Mouse (Mus musculus) E14TG2a.4 (cell line): ENCODE measurements at regions not wholly inside any gene's neighbourhood (a gene's known extent, or its start where the extent isn't known, plus 50 kb on each side); places are given as distances from the start of the nearest gene placed in this dataset.

Experiments used
- H3K27me3 ChIP-seq: 2 replicates; pipeline ENCODE4 v1.6.1; 2014; ENCODE audit warnings: low read length, control low read depth; ENCODE audit not compliant: insufficient read depth
- H3K36me3 ChIP-seq: 2 replicates; pipeline ENCODE4 v1.6.1; 2014; ENCODE audit warnings: low read length, control low read depth; ENCODE audit not compliant: insufficient read depth
- H3K4me1 ChIP-seq: replicated peaks from 2 replicates; pipeline ENCODE4 v1.6.1; 2014; ENCODE audit warnings: low read depth, low read length, control low read depth
- H3K4me3 ChIP-seq: replicated peaks from 2 replicates; pipeline ENCODE4 v1.5.1; 2014; ENCODE audit warnings: mild to moderate bottlenecking, low read length
- H3K9me3 ChIP-seq: 2 replicates; pipeline ENCODE4 v1.6.1; 2014; ENCODE audit warnings: low read length, control low read depth
- CTCF ChIP-seq: conservative IDR thresholded peaks from 2 replicates; pipeline ENCODE4 v1.5.1; 2014; ENCODE audit warnings: low read length
- NANOG ChIP-seq: IDR thresholded peaks from 2 replicates; pipeline ENCODE4 v1.6.1; 2014; ENCODE audit warnings: borderline replicate concordance, low read length, mixed read lengths
- POU5F1 ChIP-seq: IDR thresholded peaks from 2 replicates; pipeline ENCODE4 v1.6.1; 2014; ENCODE audit warnings: low read length, borderline replicate concordance

DNA sequence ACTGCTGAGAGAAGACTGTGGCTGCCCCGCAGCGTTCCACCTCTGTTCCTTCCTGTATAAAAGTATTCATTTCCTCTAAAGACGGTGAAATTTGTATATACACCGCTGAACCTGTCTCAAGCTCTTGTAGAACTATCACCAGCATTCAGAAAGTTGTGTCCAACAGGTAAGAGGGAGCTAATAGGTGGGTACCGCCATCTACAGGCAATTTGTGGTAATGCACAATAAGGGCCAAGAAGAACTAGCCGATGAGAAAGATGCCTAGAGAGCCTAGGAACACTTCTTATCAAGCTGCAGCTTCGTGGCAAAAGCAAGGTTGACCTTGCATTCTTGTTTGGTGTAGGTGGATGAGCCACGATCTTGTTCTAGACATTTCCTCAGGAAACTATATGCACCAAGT, 61.6 kb upstream of the Gm10181 start:
- peaks cover 8% of the 10 kb centered on the region for H3K9me3 ChIP-seq
- H3K36me3 ChIP-seq = no peaks in the 10 kb centered on the region
- peak; percentile 91 for TF ChIP-seq CTCF
- no peak for TF ChIP-seq NANOG
- TF ChIP-seq POU5F1 = no peak

GRCm38 (mm10) chr9:25028305-25028704, 60.9 kb upstream of the Gm10181 start:
- Histone ChIP-seq H3K9me3 (peaks cover 8% of the 10 kb centered on the region), H3K4me1 (no peaks in the 10 kb centered on the region), H3K36me3 (no peaks in the 10 kb centered on the region), H3K27me3 (peaks cover 5% of the 10 kb centered on the region; the same call in 1 of the 2 replicates), H3K4me3 (no peak overlapping the region)
- TF ChIP-seq NANOG = no peak
- TF ChIP-seq CTCF = no peak
- TF ChIP-seq POU5F1 = no peak

More for the DNA sequence above, 61.6 kb upstream of the Gm10181 start:
- Histone ChIP-seq H3K4me3 (no peak overlapping the region), H3K4me1 (no peaks in the 10 kb centered on the region), H3K27me3 (peaks cover 5% of the 10 kb centered on the region; the same call in 1 of the 2 replicates)

DNA sequence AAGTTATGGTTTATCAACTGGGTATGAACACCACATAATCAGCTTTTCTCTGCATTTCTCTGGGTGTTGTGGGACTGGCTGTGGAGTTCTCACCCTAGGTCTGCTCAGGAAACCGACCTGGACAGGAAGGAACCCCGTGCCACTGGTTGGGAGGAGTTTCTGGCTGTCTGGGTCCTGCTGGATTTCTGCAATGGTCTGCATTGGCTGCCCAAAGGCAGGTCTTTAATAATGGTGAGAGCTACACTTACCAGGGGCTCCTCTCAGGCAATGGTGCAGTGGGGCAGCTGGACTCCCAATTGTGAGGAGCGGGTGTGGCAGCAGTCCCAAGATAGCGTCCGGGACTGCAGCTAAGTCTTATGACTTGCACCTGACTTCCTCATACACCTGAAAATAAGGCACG, 57.8 kb upstream of the Gm10181 start:
- Histone ChIP-seq H3K36me3 (no peaks in the 10 kb centered on the region), H3K9me3 (peaks cover 11% of the 10 kb centered on the region), H3K27me3 (peaks cover 5% of the 10 kb centered on the region; the same call in 1 of the 2 replicates), H3K4me3 (no peak overlapping the region), H3K4me1 (no peaks in the 10 kb centered on the region)
- no peak for TF ChIP-seq POU5F1
- TF ChIP-seq CTCF = no peak
- TF ChIP-seq NANOG = no peak
